Mouse (Mus musculus) left cerebral cortex, adult 8-10 months (tissue): Measurements from ENCODE around the gene Gypa. TPM values are rescaled to one million over a fixed set of nuclear protein-coding genes. Genes with fewer than 3 reads are reported as not detected.

ENCODE experiments used
- DNase-seq, 2 experiments: peaks; one replicate each; pipeline ENCODE4 v3.0.0; 2022; ENCODE audit warnings: low spot score in 2 of 2
- total RNA-seq, 4 experiments: library from RNA; stranded (reverse); gene quantifications; 2 replicates each; pipeline ENCODE4 v1.2.4; 2022

Gypa gene
- total RNA-seq = not detected

GRCm38 (mm10) chr8:80493523-80494345, at the start of gene Gypa:
Gypa (plus strand) TSS chr8:80493781.
- no peak for DNase-seq

GRCm38 (mm10) chr8:80444534-80445072, 49.0 kb upstream of the Gypa start:
- no peak for DNase-seq

GRCm38 (mm10) chr8:80447217-80447616, 46.4 kb upstream of the Gypa start:
- no peak for DNase-seq

- no peak for DNase-seq
Measured at GRCm38 (mm10) chr8:80451938-80452690, 41.5 kb upstream of the Gypa start.

GRCm38 (mm10) chr8:80463450-80463917, 30.1 kb upstream of the Gypa start:
- DNase-seq = no peak

- no peak for DNase-seq
Measured at GRCm38 (mm10) chr8:80474971-80475370, 18.6 kb upstream of the Gypa start.

- no peak for DNase-seq
Measured at GRCm38 (mm10) chr8:80478156-80478555, 15.4 kb upstream of the Gypa start.

GRCm38 (mm10) chr8:80479129-80479528, 14.5 kb upstream of the Gypa start:
- DNase-seq = no peak

GRCm38 (mm10) chr8:80482173-80482572, 11.4 kb upstream of the Gypa start:
- no peak for DNase-seq

- DNase-seq = no peak
Measured at GRCm38 (mm10) chr8:80482822-80483774, 10.5 kb upstream of the Gypa start.

- DNase-seq = no peak
Measured at GRCm38 (mm10) chr8:80491562-80491961, 2.0 kb upstream of the Gypa start.

- DNase-seq = no peak
Measured at GRCm38 (mm10) chr8:80492987-80493441, 567 bp upstream of the Gypa start.

- DNase-seq = no peak
Measured at GRCm38 (mm10) chr8:80494346-80494660, 722 bp downstream of the Gypa start.

GRCm38 (mm10) chr8:80494819-80495218, 1.2 kb downstream of the Gypa start:
- DNase-seq = no peak

- DNase-seq = no peak
Measured at GRCm38 (mm10) chr8:80495527-80495926, 1.9 kb downstream of the Gypa start.

GRCm38 (mm10) chr8:80497323-80497722, 3.7 kb downstream of the Gypa start:
- no peak for DNase-seq

GRCm38 (mm10) chr8:80500244-80500643, 6.7 kb downstream of the Gypa start:
- no peak for DNase-seq

GRCm38 (mm10) chr8:80500773-80501172, 7.2 kb downstream of the Gypa start:
- DNase-seq = no peak

- no peak for DNase-seq
Measured at GRCm38 (mm10) chr8:80501283-80501682, 7.7 kb downstream of the Gypa start.

- DNase-seq = no peak
Measured at GRCm38 (mm10) chr8:80526382-80527355, 33.1 kb downstream of the Gypa start.
